ENCODE assay signal across 14 mouse cellular contexts in the genomic region with DNA sequence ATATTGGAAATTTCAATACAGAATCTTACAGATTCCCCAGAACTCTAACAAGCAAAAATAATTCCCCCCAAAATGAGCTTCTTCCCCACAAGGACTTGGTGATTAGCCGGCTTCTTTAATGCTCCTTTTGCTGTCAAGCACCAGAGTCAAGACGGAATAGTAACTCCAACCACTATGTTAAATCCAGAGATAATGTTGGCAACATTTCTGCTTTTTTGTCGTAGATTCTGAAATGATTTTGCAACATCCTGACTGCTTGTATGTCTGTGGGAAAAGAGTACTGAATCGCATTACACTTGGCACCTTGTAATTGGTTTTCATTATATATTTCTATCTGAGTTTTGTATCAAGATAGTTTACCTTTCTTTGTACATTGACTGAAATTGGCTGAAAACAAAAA.
"Had no signal": no experiment of that assay in that cellular context is flagged by ENCODE, and none has a peak within 500 bp of the region (broad histone marks: within the 10 kb centered on the region; RNA-seq: fewer than 3 reads in every experiment).

No protein-coding gene starts in this region.

- H3K4me3 ChIP-seq: midbrain, embryonic 10.5 days; midbrain, embryonic 12.5 days; neural tube, embryonic 12.5 days; stomach, embryonic 15.5 days had no signal

- H3K4me2 ChIP-seq: lung, embryonic 14.5 days; midbrain, embryonic 12.5 days; neural tube, embryonic 12.5 days; stomach, embryonic 15.5 days had no signal

- H3K9ac ChIP-seq: lung, embryonic 14.5 days; midbrain, embryonic 12.5 days; neural tube, embryonic 12.5 days; stomach, embryonic 15.5 days had no signal

- H3K27ac ChIP-seq: midbrain, embryonic 10.5 days; midbrain, embryonic 12.5 days; neural tube, embryonic 12.5 days; stomach, embryonic 15.5 days; stomach, postnatal 0 days had no signal

- DNase-seq: lung, adult 18-20 months; lung, embryonic 14.5 days; lung, postnatal 10 days; lung, postnatal 4 days; midbrain, embryonic 14.5 days; right cerebral cortex, postnatal 14 days; thymus, adult 2 months; thymus, postnatal 25 days; thymus, postnatal 4 days had no signal

- H3K27me3 ChIP-seq: midbrain, embryonic 12.5 days; neural tube, embryonic 12.5 days; stomach, embryonic 15.5 days had no signal

- H3K9me3 ChIP-seq: midbrain, embryonic 10.5 days; midbrain, embryonic 12.5 days; neural tube, embryonic 12.5 days; stomach, embryonic 15.5 days had no signal

- H3K36me3 ChIP-seq: midbrain, embryonic 10.5 days; midbrain, embryonic 12.5 days; neural tube, embryonic 12.5 days; stomach, embryonic 15.5 days had no signal

- H3K4me1 ChIP-seq: midbrain, embryonic 10.5 days; midbrain, embryonic 12.5 days; neural tube, embryonic 12.5 days; stomach, embryonic 15.5 days had no signal
